Mouse (Mus musculus): Measurements from ENCODE around the gene Emc9. TPM values are rescaled to one million over a fixed set of nuclear protein-coding genes. Genes with fewer than 3 reads are reported as not detected.

Gene Emc9
- polyA plus RNA-seq, 1 experiment from 2014 or later = 39.2 TPM

DNA sequence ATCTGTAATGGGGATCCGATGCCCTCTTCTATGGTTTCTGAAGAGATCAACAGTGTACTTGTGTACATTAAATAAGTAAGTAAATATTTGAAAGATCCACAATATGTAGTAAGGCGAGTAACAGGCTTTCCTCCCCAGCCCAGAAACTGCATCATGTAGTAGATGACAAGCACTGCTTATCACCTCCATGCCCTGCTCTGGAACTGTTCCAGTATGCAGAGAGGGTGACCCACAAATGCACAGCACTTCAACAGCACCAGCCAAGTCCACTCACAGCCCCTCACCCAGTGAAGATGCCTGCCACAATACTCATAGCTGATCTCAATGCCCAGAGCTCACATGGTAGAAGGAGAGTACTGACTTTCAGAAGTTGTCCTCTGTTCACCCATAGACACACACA, 14.5 kb downstream of the Emc9 start:
- peaks cover 50% of the 10 kb centered on the region for H3K36me3 ChIP-seq (replicated peaks; ENCODE audit: control insufficient read depth, insufficient read depth)
- no peak for ATAC-seq (ENCODE audit: low FRiP score)

GRCm38 (mm10) chr14:55567496-55567895, 17.6 kb downstream of the Emc9 start:
- DNase-seq (ENCODE audit: low spot score) (no peak), ATAC-seq (ENCODE audit: low FRiP score) (no peak)
- Histone ChIP-seq H3K36me3 (replicated peaks; ENCODE audit: control insufficient read depth, insufficient read depth) (peaks cover 80% of the 10 kb centered on the region), H3K27ac (no peak overlapping the region), H3K27me3 (ENCODE audit: control insufficient read depth, insufficient read depth, low read length) (no peaks in the 10 kb centered on the region), H3K9me3 (ENCODE audit: control insufficient read depth, low read length) (no peaks in the 10 kb centered on the region), H3K4me1 (replicated peaks; ENCODE audit: control insufficient read depth, insufficient read depth, low read length) (no peaks in the 10 kb centered on the region), H3K4me3 (replicated peaks; ENCODE audit: low read length) (no peak overlapping the region), H3K4me2 (replicated peaks) (no peak overlapping the region), H3K9ac (no peak overlapping the region)
- 90% methylated on average over 3 of the region's 3 CpGs for WGBS

More for the DNA sequence above, 14.5 kb downstream of the Emc9 start:
- no peak overlapping the region for H3K4me3 ChIP-seq (replicated peaks; ENCODE audit: low read length)
- no peak for DNase-seq (ENCODE audit: low spot score)
- H3K27me3 ChIP-seq (ENCODE audit: control insufficient read depth, insufficient read depth, low read length) = no peaks in the 10 kb centered on the region
- no peaks in the 10 kb centered on the region for H3K4me1 ChIP-seq (replicated peaks; ENCODE audit: control insufficient read depth, insufficient read depth, low read length)
- H3K9me3 ChIP-seq (ENCODE audit: control insufficient read depth, low read length) = no peaks in the 10 kb centered on the region
- H3K4me2 ChIP-seq (replicated peaks) = no peak overlapping the region
- 98% methylated on average over 2 of the region's 2 CpGs for WGBS
- H3K9ac ChIP-seq = no peak overlapping the region
- H3K27ac ChIP-seq = no peak overlapping the region

DNA sequence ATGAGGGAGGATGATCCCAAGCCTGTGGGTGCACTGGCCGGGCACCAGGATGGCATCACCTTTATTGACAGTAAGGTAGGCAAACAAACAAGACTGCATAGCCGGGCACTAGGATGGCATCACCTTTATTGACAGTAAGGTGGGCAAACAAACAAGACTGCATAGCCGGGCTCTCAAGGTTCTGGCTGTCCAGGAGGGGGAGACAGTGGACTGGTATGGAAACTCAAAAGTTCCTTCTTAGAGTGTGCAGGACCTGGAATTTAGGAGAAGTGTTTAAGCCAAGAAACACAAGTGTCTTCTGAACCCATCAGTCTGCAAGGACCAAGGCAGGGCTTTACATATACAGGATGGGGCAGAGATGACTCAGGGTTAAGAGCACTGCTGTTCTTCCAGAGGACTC, 19.4 kb downstream of the Emc9 start:
- Histone ChIP-seq H3K27me3 (ENCODE audit: control insufficient read depth, insufficient read depth, low read length) (no peaks in the 10 kb centered on the region), H3K36me3 (replicated peaks; ENCODE audit: control insufficient read depth, insufficient read depth) (peaks cover 82% of the 10 kb centered on the region), H3K4me1 (replicated peaks; ENCODE audit: control insufficient read depth, insufficient read depth, low read length) (peaks cover 9% of the 10 kb centered on the region), H3K4me3 (replicated peaks; ENCODE audit: low read length) (no peak overlapping the region), H3K4me2 (replicated peaks) (no peak overlapping the region), H3K9ac (no peak overlapping the region), H3K27ac (no peak overlapping the region), H3K9me3 (ENCODE audit: control insufficient read depth, low read length) (no peaks in the 10 kb centered on the region)
- ATAC-seq (ENCODE audit: low FRiP score) = no peak
- no peak for DNase-seq (ENCODE audit: low spot score)
- WGBS = 90% methylated on average over 3 of the region's 3 CpGs

DNA sequence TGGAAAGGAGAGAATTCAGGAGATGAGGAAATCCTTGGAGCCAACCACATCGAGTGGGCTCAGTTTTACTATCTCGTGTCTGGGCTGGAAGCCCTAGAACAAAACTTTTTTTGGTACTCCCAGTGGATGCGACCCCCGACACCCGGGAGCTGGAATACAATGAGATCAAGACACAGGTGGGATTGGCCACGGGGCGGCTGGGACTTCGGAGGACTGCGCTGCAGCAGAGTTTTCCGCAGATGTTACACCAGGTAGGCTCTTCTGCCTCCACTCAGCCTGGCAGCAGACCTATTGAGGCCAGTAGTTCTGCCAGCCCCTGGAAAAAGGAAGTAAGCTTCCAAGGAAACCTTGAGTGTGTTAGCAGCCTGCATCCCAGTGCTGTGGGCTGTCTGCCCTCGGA, 21.9 kb downstream of the Emc9 start:
- no peak overlapping the region for H3K4me2 ChIP-seq (replicated peaks)
- 91% methylated on average over 11 of the region's 11 CpGs for WGBS
- peaks cover 57% of the 10 kb centered on the region for H3K36me3 ChIP-seq (replicated peaks; ENCODE audit: control insufficient read depth, insufficient read depth)
- H3K4me1 ChIP-seq (replicated peaks; ENCODE audit: control insufficient read depth, insufficient read depth, low read length) = peaks cover 15% of the 10 kb centered on the region
- DNase-seq (ENCODE audit: low spot score) (no peak), ATAC-seq (ENCODE audit: low FRiP score) (no peak)
- no peak overlapping the region for H3K27ac ChIP-seq
- no peaks in the 10 kb centered on the region for H3K27me3 ChIP-seq (ENCODE audit: control insufficient read depth, insufficient read depth, low read length)
- no peak overlapping the region for H3K9ac ChIP-seq
- no peak overlapping the region for H3K4me3 ChIP-seq (replicated peaks; ENCODE audit: low read length)
- no peaks in the 10 kb centered on the region for H3K9me3 ChIP-seq (ENCODE audit: control insufficient read depth, low read length)

GRCm38 (mm10) chr14:55561860-55562259, 23.2 kb downstream of the Emc9 start:
- Histone ChIP-seq H3K9me3 (ENCODE audit: control insufficient read depth, low read length) (no peaks in the 10 kb centered on the region), H3K4me3 (replicated peaks; ENCODE audit: low read length) (no peak overlapping the region), H3K4me1 (replicated peaks; ENCODE audit: control insufficient read depth, insufficient read depth, low read length) (peaks cover 15% of the 10 kb centered on the region), H3K36me3 (replicated peaks; ENCODE audit: control insufficient read depth, insufficient read depth) (peaks cover 45% of the 10 kb centered on the region), H3K4me2 (replicated peaks) (peak overlapping the region; percentile 84), H3K9ac (no peak overlapping the region), H3K27me3 (ENCODE audit: control insufficient read depth, insufficient read depth, low read length) (no peaks in the 10 kb centered on the region), H3K27ac (no peak overlapping the region)
- DNase-seq (ENCODE audit: low spot score) (no peak), ATAC-seq (ENCODE audit: low FRiP score) (no peak)
- 88% methylated on average over 10 of the region's 10 CpGs for WGBS

DNA sequence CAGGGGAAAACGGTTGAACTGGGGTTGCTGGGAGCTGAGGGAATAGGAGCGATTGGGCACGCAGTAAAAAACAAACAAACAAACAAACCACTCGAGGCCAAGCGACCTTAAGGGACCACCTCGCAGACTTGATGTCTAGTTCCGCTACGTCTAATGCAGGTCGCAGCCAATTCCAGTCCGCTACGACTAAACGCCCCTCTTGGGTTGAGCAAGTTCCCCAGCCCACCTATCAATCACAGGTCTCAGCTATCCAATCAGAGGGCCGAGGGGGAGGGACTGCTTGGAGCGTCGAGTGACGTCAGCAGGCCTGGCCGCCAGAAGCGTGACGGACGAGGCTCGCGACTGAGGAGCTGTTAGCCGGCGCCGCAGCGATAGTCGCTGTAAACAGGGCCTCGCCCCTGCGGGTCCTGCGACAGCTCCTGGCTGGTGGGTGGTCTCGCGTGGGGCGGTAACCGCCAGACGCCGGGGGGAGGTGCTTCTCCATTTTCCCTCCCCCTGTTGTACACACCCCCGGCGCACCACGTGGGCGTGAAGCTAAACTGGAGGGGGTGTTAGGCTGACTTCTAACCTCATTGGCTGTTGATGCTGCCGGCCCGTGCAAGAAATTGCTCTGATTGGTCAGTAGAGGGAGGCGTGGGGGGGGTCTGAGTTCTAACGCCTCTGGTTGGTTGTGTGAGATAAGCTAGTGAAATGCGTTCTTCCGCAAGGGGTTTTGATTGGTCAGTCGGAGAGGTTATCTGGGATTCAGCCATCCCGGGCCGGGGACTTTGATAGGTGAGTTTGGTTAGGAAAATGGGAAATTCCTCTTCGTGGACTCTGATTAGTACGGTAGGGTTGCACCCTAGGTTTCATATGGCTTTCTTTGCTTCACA, 24.7 kb downstream of the Emc9 start, which contains the start of gene A730061H03Rik:
TSS of gene A730061H03Rik (minus strand) at position 205 of the 872 bp plus-strand sequence.
- DNase-seq (ENCODE audit: low spot score) (peak; percentile 98), ATAC-seq (ENCODE audit: low FRiP score) (peak; percentile 96)
- peaks cover 15% of the 10 kb centered on the region for H3K4me1 ChIP-seq (replicated peaks; ENCODE audit: control insufficient read depth, insufficient read depth, low read length)
- H3K4me2 ChIP-seq (replicated peaks) = peak within 1 kb of the TSS; percentile 84
- H3K4me3 ChIP-seq (replicated peaks; ENCODE audit: low read length) = peak within 1 kb of the TSS; percentile 50
- peaks cover 31% of the 10 kb centered on the region for H3K36me3 ChIP-seq (replicated peaks; ENCODE audit: control insufficient read depth, insufficient read depth)
- under 1% methylated on average over 51 of the region's 51 CpGs for WGBS
- H3K27ac ChIP-seq = peak within 1 kb of the TSS; percentile 98
- H3K27me3 ChIP-seq (ENCODE audit: control insufficient read depth, insufficient read depth, low read length) = no peaks in the 10 kb centered on the region
- no peaks in the 10 kb centered on the region for H3K9me3 ChIP-seq (ENCODE audit: control insufficient read depth, low read length)
- peak within 1 kb of the TSS; percentile 76 for H3K9ac ChIP-seq

GRCm38 (mm10) chr14:55559799-55560201, 25.3 kb downstream of the Emc9 start, which contains the start of gene Dcaf11:
Gene Dcaf11, plus strand, starts transcription at chr14:55560006.
- Histone ChIP-seq H3K9ac (peak within 1 kb of the TSS; percentile 76), H3K27ac (peak within 1 kb of the TSS; percentile 98), H3K4me3 (replicated peaks; ENCODE audit: low read length) (peak within 1 kb of the TSS; percentile 50), H3K4me2 (replicated peaks) (peak within 1 kb of the TSS; percentile 84), H3K27me3 (ENCODE audit: control insufficient read depth, insufficient read depth, low read length) (no peaks in the 10 kb centered on the region), H3K4me1 (replicated peaks; ENCODE audit: control insufficient read depth, insufficient read depth, low read length) (peaks cover 15% of the 10 kb centered on the region), H3K9me3 (ENCODE audit: control insufficient read depth, low read length) (no peaks in the 10 kb centered on the region), H3K36me3 (replicated peaks; ENCODE audit: control insufficient read depth, insufficient read depth) (peaks cover 24% of the 10 kb centered on the region)
- ATAC-seq (ENCODE audit: low FRiP score) (peak; percentile 74), DNase-seq (ENCODE audit: low spot score) (peak; percentile 88)
- under 1% methylated on average over 27 of the region's 27 CpGs for WGBS

- Histone ChIP-seq H3K9me3 (ENCODE audit: control insufficient read depth, low read length) (no peaks in the 10 kb centered on the region), H3K4me3 (replicated peaks; ENCODE audit: low read length) (peak overlapping the region; percentile 50), H3K4me1 (replicated peaks; ENCODE audit: control insufficient read depth, insufficient read depth, low read length) (peaks cover 15% of the 10 kb centered on the region), H3K36me3 (replicated peaks; ENCODE audit: control insufficient read depth, insufficient read depth) (peaks cover 15% of the 10 kb centered on the region; the same call in 1 of the 2 replicates), H3K9ac (peak overlapping the region; percentile 76), H3K27me3 (ENCODE audit: control insufficient read depth, insufficient read depth, low read length) (no peaks in the 10 kb centered on the region), H3K4me2 (replicated peaks) (peak overlapping the region; percentile 84), H3K27ac (peak overlapping the region; percentile 98; the same call in 1 of the 2 replicates)
- 59% methylated on average over 6 of the region's 6 CpGs for WGBS
- ATAC-seq (ENCODE audit: low FRiP score) (no peak), DNase-seq (ENCODE audit: low spot score) (no peak)
These were observed 26.2 kb downstream of the Emc9 start for GRCm38 (mm10) chr14:55558740-55559448.

GRCm38 (mm10) chr14:55557587-55557986, 27.5 kb downstream of the Emc9 start:
- Histone ChIP-seq H3K9ac (no peak overlapping the region), H3K36me3 (replicated peaks; ENCODE audit: control insufficient read depth, insufficient read depth) (0 out of 2 replicates have a peak, but pooled peaks cover 3% of the 10 kb centered on the region), H3K9me3 (ENCODE audit: control insufficient read depth, low read length) (no peaks in the 10 kb centered on the region), H3K4me2 (replicated peaks) (no peak overlapping the region), H3K4me3 (replicated peaks; ENCODE audit: low read length) (no peak overlapping the region), H3K4me1 (replicated peaks; ENCODE audit: control insufficient read depth, insufficient read depth, low read length) (peaks cover 15% of the 10 kb centered on the region), H3K27ac (no peak overlapping the region), H3K27me3 (ENCODE audit: control insufficient read depth, insufficient read depth, low read length) (no peaks in the 10 kb centered on the region)
- DNase-seq (ENCODE audit: low spot score) (no peak), ATAC-seq (ENCODE audit: low FRiP score) (no peak)
- WGBS = 91% methylated on average over 3 of the region's 3 CpGs
